Mouse (Mus musculus): ENCODE data around the gene Ubxn10.

Gene Ubxn10

GRCm38 (mm10) chr4:138729018-138729703 lies 7.8 kb downstream of the Ubxn10 start:
- DNase-seq, result no peak

DNA sequence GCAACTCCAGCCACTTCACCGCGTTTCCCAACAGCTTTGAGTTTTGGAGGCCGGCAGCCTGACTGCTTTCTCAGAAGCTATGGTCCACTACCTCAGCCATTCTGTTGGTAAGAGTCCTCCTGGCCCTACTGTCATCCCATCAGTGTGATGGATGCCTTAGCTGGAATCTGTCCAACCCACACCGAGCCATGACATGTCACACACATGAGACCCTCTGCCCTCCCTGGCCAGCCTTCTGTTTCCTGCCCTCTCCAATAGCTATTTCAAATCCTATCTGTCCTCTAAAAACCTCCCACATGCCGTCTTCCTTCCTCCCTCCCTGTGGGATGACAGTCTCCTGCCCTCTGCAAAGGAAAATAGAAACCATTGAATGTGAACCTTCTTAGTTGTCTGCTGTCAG lies 11.2 kb downstream of the Ubxn10 start:
- no peak for DNase-seq

- DNase-seq, result peak; percentile 44
Observed at GRCm38 (mm10) chr4:138725127-138725461, 11.9 kb downstream of the Ubxn10 start.

DNA sequence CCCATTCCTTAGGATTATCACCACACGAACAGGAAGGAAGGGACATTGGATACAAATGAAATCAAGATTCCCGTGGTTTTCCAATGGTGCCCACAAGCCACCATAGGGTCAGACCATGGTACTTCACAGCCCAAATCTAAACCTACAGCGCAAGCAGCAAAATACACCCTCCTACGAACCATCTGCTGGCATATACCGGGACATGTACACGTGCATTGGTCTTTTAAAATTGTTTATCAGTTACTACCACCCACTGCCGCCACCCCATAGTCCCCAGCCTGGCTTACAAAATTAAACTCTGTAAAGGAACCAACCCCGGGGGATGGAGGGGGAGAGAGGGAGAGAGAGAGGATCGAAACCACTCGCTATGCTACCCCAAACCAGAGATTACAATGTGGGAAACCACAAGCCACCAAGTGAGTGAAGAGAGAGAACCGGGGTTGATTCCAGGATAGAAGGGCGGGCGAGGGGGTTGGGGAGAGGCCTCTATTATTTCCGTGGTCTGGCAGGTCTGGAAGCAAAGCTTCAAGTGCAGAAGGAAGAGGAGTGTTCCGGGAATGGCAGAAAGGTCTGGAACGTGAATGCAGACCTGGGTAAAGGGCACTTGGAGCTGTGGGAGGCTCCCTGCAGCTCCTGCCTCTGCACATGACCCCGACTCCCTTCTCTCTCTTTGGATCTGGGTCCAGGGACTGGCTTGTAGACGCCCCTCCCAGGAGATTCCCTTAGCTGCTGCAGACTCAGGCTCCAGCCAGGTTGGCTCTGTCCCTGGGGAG lies 12.4 kb downstream of the Ubxn10 start, which contains the start of gene Pla2g2c:
Pla2g2c (plus strand) TSS at position 439 of the 773 bp plus-strand sequence.
- DNase-seq, result no peak

- DNase-seq, result no peak
Observed at GRCm38 (mm10) chr4:138723493-138724281, 13.3 kb downstream of the Ubxn10 start.

DNA sequence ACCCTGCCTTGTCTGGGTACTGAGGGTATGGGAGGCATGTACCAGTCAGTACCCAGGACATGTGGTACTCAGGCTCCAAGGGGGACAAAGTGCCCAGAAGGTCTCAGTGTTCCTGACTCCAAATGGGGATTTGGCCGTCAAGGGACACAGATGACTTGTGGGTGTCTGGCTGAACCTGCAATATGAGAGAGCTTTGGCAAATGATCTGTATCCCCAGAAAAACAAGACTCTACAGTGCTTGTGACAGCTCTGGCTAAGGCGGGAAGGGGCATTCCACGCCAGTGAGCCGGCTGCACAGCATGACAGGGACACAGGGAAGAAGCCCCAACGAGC lies 17.7 kb downstream of the Ubxn10 start:
- no peak for DNase-seq

DNA sequence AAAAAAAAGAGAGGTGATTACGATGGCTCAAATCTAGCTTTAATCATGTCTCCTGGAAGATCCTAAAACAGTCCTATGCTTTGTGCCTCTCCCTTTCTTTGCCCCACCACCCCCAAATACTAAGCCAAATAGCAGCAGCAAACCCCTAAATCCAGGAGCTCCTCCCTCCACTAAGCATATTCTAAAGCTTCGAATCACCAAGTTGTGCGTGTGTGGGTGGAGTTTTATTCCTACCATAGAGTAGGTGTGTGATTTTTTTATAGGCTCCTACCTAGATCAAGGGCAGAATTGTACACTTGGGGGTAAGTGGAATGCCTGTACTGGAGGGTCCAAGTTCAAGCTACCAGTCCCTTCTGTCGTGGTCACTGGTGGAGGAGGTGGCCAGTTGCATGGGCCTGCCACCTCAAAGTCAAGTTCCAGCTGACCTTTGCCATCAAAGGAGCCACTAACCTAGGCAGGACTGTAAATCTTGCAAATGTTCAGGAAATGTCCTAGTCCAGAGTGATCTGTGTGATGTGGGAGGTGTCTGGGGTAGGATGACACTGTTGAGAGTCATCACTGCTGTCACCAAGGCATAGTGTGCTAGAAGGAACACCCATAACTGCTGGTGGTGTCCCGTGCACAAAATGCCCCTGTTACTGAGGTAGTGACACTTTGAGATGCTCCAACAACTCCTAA lies 18.2 kb downstream of the Ubxn10 start:
- DNase-seq, result no peak

DNA sequence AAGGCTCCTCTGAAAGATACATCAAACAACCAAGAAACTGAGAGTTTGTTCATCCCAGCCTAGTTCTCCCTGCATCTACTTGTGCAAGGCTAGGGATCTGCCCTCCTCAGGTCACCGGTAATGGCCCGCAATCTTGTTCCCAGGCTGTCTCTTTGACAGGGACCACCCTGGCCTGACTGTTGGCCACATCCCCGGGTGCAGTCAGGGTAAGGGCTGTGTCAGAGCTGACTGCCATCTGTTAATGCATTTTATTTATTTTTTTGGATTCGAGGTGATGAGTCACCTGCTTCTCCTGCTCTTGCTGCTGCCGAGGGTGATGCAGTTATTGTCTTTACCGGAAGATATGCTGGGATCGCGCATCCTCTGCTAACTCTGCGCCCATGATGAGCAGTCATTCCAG lies 20.3 kb downstream of the Ubxn10 start:
- DNase-seq, result no peak

- DNase-seq, result no peak
Observed at GRCm38 (mm10) chr4:138714186-138714585, 22.8 kb downstream of the Ubxn10 start.

GRCm38 (mm10) chr4:138712621-138713020 lies 24.3 kb downstream of the Ubxn10 start:
- DNase-seq, result peak; percentile 61

GRCm38 (mm10) chr4:138712096-138712495 lies 24.9 kb downstream of the Ubxn10 start:
- peak; percentile 52 for DNase-seq

- no peak for DNase-seq
Observed at GRCm38 (mm10) chr4:138711051-138711820, 25.7 kb downstream of the Ubxn10 start.

- DNase-seq, result peak; percentile 99
Observed at GRCm38 (mm10) chr4:138710633-138711032, 26.3 kb downstream of the Ubxn10 start.

DNA sequence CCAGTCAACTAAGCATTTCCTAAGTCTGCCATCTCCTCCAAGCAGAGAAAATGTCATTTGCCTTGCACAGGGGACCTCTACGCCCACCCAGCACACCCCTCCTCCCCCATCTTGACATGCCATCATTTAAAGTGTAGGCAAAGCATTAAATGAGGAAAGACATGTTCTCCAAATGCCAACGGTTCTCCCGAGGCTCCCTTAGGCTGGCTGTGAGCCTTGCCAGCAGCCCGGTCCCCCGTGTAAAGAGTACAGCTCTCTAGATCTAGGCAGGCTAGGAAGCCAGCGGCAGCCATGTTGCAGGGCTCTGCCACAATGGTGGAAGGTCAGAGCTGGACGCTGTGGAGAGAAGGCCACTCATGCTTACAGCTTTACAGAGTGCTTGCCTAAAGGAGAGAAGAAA lies 27.0 kb downstream of the Ubxn10 start:
- DNase-seq, result peak; percentile 69

DNA sequence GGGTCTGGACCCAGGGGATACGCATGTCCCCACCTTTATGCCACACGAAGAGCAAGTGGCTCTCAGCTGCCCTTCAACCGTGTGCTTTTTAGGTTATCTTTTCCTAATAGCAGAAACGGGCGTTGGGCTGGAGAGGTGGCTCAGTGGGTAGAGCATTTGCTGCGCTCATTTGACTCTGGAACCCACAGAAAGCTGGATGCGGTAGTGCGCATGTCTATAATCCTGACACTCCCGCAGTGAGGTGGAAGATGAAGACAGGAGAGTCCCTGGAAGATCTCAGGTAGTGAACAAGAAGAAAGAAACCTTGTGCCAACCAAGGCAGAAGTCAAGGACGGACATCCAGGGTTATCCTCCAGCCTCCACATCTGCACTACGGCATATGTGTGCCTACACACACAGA lies 27.7 kb downstream of the Ubxn10 start:
- peak; percentile 53 for DNase-seq

GRCm38 (mm10) chr4:138708636-138709035 lies 28.3 kb downstream of the Ubxn10 start:
- peak; percentile 89 for DNase-seq

GRCm38 (mm10) chr4:138706620-138707019 lies 30.3 kb downstream of the Ubxn10 start:
- DNase-seq, result no peak

- DNase-seq, result no peak
Observed at GRCm38 (mm10) chr4:138704169-138704568, 32.8 kb downstream of the Ubxn10 start.

DNA sequence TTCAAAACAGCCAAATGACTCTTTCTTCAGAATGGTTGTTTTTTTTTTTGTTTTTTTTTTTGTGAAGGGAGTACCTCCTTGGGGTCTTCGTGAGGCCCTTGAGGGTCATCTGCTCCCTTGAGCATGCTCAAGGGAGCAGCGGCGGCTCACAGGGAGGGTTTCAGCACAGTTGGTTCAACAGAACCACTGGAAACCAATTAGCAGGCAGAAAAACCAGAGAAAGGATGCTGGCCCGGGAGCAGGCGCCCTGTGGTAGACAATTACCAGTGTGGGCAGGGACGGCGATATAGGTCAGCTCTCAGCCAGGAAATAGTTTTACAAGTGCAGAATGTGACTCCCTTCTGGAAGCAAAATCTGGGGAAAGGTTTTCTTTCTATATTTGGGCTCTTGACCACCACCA lies 33.4 kb downstream of the Ubxn10 start:
- no peak for DNase-seq

DNA sequence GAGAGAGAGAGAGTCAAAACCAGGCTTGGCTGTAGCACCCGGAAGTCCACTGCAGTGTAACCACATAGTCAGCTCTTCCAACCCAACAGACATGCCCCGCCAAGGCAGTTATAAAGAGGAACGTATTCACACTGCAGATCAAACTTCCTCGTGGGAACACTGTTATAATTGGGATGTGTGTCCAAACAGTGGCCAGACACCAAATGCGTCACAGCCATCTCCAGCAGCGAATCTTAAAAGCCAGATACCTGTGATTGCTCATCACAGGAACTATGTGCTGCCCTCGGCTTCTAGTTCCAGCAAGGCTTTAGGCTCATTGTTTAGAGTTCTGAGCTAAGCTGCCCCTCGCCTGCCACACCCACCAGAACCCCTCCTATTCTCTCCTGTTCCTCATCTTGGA lies 34.4 kb downstream of the Ubxn10 start:
- DNase-seq, result no peak

DNA sequence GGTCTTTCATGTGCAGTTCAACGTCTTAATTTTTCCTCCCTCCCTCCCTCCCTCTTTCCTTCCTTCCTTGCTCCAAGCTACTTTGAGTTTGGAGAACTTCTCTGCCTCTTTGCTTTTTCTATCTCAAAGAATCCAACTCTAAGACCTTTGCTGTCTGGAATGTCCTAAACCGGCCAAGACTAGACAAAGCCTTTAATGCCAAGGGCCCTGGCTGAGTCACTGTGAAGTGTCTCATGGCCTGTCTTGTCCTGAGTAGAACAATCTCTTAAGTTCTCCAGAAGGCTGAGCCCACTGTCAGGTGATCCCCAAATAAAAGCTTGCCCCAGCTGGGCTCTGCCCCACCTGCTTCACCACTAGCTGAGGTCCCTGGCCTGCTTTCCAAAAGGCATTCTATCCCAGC lies 34.9 kb downstream of the Ubxn10 start:
- DNase-seq, result no peak

GRCm38 (mm10) chr4:138701111-138701510 lies 35.9 kb downstream of the Ubxn10 start:
- no peak for DNase-seq

Measured in cerebellum, adult 9-10 months (tissue).